Mouse (Mus musculus) midbrain, embryonic 16.5 days (tissue): ENCODE results near the gene Bnc2. TPM values are rescaled to one million over a fixed set of nuclear protein-coding genes. Genes with fewer than 3 reads are reported as not detected.

ENCODE experiments used
- polyA plus RNA-seq: library from polyadenylated mRNA; unstranded; fragments of >200 nt; fragmentation: Nextera tagmentation; extraction: Ambion mirVana; gene quantifications from 2 replicates; pipeline ENCODE4 v1.2.1, GENCODE M21; 2015

Bnc2 gene
- polyA plus RNA-seq, 1 experiment from 2014 or later: 20.1 TPM

Other genes starting within 250 kb of the Bnc2 start
- gene Cntln, start 209.0 kb upstream of the Bnc2 start, polyA plus RNA-seq: 4.6 and 4.7 TPM in 2 replicates